Mouse (Mus musculus) neural tube, embryonic 11.5 days (tissue): ENCODE measurements around the gene Phf11d. TPM values are rescaled to one million over a fixed set of nuclear protein-coding genes. Genes with fewer than 3 reads are reported as not detected.
"Not testable (repeated sequence)": the region's sequence is repeated elsewhere in the genome, so short reads cannot be mapped to it uniquely, and the experiment has no call there.

ENCODE experiments used
- ATAC-seq: fragments of 200-750 bp; cut with Nextera tagmentation; 2 replicates; pipeline ENCODE4 v1.8.0; 2017; ENCODE audit warnings: moderate number of reproducible peaks, mild to moderate bottlenecking, moderate TSS enrichment, moderate library complexity; ENCODE audit not compliant: insufficient read depth, low FRiP score, low TSS enrichment
- DNase-seq: peaks from one replicate; pipeline ENCODE4 v3.0.0-alpha.2; 2015; ENCODE audit warnings: low spot score
- H3K27ac ChIP-seq: fragments of 300-500 bp; sonication (generic); 2 replicates; pipeline ENCODE4 v1.5.1; 2014; ENCODE audit warnings: low read depth, mild to moderate bottlenecking, low read length
- H3K27me3 ChIP-seq: fragments of 300-500 bp; sonication (generic); 2 replicates; pipeline ENCODE4 v1.6.1; 2014; ENCODE audit warnings: mild to moderate bottlenecking, low read length, mixed read lengths; ENCODE audit not compliant: control insufficient read depth, insufficient read depth
- H3K36me3 ChIP-seq: fragments of 300-500 bp; sonication (generic); 2 replicates; pipeline ENCODE4 v1.6.1; 2014; ENCODE audit warnings: mild to moderate bottlenecking, low read length, moderate library complexity, mixed read lengths; ENCODE audit not compliant: control insufficient read depth, insufficient read depth
- H3K4me1 ChIP-seq: fragments of 300-500 bp; sonication (generic); 2 replicates; pipeline ENCODE4 v1.6.1; 2014; ENCODE audit warnings: low read length, mixed read lengths; ENCODE audit not compliant: control insufficient read depth, insufficient read depth
- H3K4me2 ChIP-seq: fragments of 300-500 bp; sonication (generic); 2 replicates; pipeline ENCODE4 v1.6.1; 2014; ENCODE audit warnings: low read depth, mild to moderate bottlenecking, moderate library complexity
- H3K4me3 ChIP-seq: fragments of 300-500 bp; sonication (generic); 2 replicates; pipeline ENCODE4 v1.5.1; 2014; ENCODE audit warnings: low read depth, low read length
- H3K9ac ChIP-seq: fragments of 300-500 bp; sonication (generic); 2 replicates; pipeline ENCODE4 v1.6.1; 2014; ENCODE audit warnings: mild to moderate bottlenecking, low read length
- H3K9me3 ChIP-seq: fragments of 300-500 bp; sonication (generic); 2 replicates; pipeline ENCODE4 v1.6.1; 2016; ENCODE audit warnings: low read length; ENCODE audit not compliant: control insufficient read depth
- WGBS: fragments of 180-500 bp; shearing (Covaris S2); extraction: QIAGEN DNeasy Blood & Tissue Kit; methylation state at CpG from one replicate; pipeline ENCODE4 v1.1.7; 2014; 5-methylcytosine and 5-hydroxymethylcytosine counted together
- polyA plus RNA-seq: library from polyadenylated mRNA; unstranded; fragments of >200 nt; fragmentation: Nextera tagmentation; extraction: Ambion mirVana; gene quantifications from 2 replicates; pipeline ENCODE4 v1.2.1, GENCODE M21; 2014

Phf11d gene
- 0.24 and 0.28 TPM in 2 replicates for polyA plus RNA-seq

GRCm38 (mm10) chr14:59365244-59365644 lies at the start of gene Phf11d:
Gene Phf11d, minus strand, starts transcription at chr14:59365470.
- Histone ChIP-seq H3K27me3 (no peaks in the 10 kb centered on the region), H3K4me2 (no peak within 1 kb of the TSS), H3K4me3 (no peak within 1 kb of the TSS), H3K4me1 (no peaks in the 10 kb centered on the region), H3K9me3 (no peaks in the 10 kb centered on the region), H3K9ac (no peak within 1 kb of the TSS), H3K27ac (no peak within 1 kb of the TSS), H3K36me3 (no peaks in the 10 kb centered on the region)
- WGBS: 81% methylated on average over 6 of the region's 6 CpGs
- ATAC-seq (no peak), DNase-seq (no peak)

DNA sequence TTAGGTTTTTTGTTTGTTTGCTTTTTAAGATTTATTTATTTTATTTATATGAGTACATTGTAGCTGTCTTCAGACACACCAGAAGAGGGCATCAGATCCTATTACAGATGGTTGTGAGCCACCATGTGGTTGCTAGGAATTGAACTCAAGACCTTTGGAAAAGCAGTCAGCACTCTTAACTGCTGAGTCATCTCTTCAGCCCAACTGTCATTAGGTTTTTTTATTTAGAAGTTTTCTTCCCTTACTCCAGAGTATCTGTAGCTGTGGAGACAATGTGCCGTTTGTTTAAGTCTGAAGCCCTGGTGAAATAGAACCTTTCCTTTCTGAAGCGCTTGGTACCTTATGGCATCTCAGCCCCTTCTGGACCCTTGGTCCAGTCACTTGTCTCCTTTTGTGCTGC lies 49.7 kb upstream of the Phf11d start:
- H3K27me3 ChIP-seq, H3K27ac ChIP-seq, H3K4me2 ChIP-seq, DNase-seq, H3K9me3 ChIP-seq, H3K36me3 ChIP-seq, ATAC-seq, H3K4me3 ChIP-seq, H3K4me1 ChIP-seq, H3K9ac ChIP-seq: not testable (repeated sequence)
- 98% methylated on average over 2 of the region's 2 CpGs for WGBS

DNA sequence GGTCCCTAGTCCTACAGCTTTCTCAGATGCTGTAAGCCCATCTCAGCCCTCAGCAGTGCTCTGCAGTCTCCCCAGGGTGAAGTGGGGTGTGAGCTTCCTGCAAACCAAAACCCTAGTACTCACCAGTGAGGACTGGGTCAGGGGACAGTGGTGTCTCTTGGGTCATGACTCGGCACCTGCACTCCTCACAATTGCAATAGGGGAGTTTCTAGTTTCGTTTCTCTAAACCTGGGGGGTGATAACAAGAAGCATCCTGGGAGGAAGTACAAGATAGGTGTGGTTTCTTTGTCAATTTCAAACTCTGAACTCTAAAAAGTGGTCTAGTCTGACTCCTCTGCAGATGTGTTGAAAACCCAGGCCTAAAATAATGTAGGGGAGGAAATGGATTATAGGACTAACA lies 31.7 kb upstream of the Phf11d start:
- Histone ChIP-seq H3K36me3 (no peaks in the 10 kb centered on the region), H3K27me3 (no peaks in the 10 kb centered on the region), H3K9ac (no peak overlapping the region), H3K4me2 (no peak overlapping the region), H3K4me1 (no peaks in the 10 kb centered on the region), H3K4me3 (no peak overlapping the region), H3K9me3 (no peaks in the 10 kb centered on the region), H3K27ac (no peak overlapping the region)
- 89% methylated on average over 2 of the region's 2 CpGs for WGBS
- ATAC-seq (no peak), DNase-seq (no peak)

DNA sequence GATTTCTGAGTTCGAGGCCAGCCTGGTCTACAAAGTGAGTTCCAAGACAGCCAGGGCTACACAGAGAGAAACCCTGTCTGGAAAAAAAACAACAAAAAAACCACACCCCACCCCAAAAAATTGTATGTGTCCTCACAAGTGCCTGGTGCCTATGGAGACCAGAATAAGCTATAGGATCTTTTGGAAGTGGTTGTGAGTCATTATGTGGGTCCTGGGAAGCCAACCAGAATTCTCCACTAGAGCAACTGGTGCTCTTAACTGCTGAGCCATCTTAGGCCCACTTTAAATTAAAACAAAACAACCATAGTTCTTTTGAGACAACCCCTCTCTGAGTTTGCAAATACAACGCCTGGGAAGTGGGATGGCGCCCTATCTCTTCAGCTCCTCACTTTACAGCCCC lies 30.0 kb upstream of the Phf11d start, which contains the start of gene Phf11c:
Phf11c (minus strand) TSS at position 101 of the 400 bp plus-strand sequence.
- Histone ChIP-seq H3K36me3 (no peaks in the 10 kb centered on the region), H3K27me3 (no peaks in the 10 kb centered on the region), H3K9me3 (no peaks in the 10 kb centered on the region), H3K4me3 (no peak within 1 kb of the TSS), H3K9ac (no peak within 1 kb of the TSS), H3K27ac (no peak within 1 kb of the TSS), H3K4me1 (no peaks in the 10 kb centered on the region), H3K4me2 (no peak within 1 kb of the TSS)
- no peak for DNase-seq
- WGBS: 84% methylated on average over 3 of the region's 3 CpGs
- ATAC-seq: no peak

- not testable (repeated sequence) for H3K27ac ChIP-seq, H3K27me3 ChIP-seq, H3K9ac ChIP-seq, H3K9me3 ChIP-seq, H3K4me2 ChIP-seq, H3K4me1 ChIP-seq, ATAC-seq, H3K36me3 ChIP-seq, H3K4me3 ChIP-seq, DNase-seq
- 76% methylated on average over 4 of the region's 4 CpGs for WGBS
Observed at GRCm38 (mm10) chr14:59390181-59390580, 24.9 kb upstream of the Phf11d start.

DNA sequence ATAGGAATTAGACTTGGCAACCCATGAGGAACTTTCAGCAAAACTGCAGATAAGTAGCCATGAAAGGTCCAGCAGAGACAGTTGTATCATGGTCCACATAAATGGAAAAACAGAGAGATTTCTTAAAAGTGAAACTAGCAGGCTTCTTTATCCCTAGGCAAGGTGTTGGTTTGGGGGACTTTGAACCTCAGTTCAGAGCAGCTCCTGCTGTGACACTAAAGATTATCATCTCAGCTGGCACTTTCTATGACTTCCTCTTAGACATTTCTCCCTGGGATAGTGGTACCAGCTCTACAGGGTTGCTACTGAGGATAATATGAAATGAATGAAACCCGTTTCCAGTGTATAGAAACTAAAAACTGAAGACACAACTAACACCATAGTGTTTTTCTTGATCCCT lies 24.3 kb upstream of the Phf11d start:
- H3K9ac ChIP-seq: no peak overlapping the region
- DNase-seq (no peak), ATAC-seq (no peak)
- no peak overlapping the region for H3K4me2 ChIP-seq
- no peaks in the 10 kb centered on the region for H3K4me1 ChIP-seq
- H3K27me3 ChIP-seq: no peaks in the 10 kb centered on the region
- WGBS: 78% methylated on average over 1 of the region's 1 CpGs
- no peak overlapping the region for H3K4me3 ChIP-seq
- no peaks in the 10 kb centered on the region for H3K36me3 ChIP-seq
- H3K27ac ChIP-seq: no peak overlapping the region
- no peaks in the 10 kb centered on the region for H3K9me3 ChIP-seq

DNA sequence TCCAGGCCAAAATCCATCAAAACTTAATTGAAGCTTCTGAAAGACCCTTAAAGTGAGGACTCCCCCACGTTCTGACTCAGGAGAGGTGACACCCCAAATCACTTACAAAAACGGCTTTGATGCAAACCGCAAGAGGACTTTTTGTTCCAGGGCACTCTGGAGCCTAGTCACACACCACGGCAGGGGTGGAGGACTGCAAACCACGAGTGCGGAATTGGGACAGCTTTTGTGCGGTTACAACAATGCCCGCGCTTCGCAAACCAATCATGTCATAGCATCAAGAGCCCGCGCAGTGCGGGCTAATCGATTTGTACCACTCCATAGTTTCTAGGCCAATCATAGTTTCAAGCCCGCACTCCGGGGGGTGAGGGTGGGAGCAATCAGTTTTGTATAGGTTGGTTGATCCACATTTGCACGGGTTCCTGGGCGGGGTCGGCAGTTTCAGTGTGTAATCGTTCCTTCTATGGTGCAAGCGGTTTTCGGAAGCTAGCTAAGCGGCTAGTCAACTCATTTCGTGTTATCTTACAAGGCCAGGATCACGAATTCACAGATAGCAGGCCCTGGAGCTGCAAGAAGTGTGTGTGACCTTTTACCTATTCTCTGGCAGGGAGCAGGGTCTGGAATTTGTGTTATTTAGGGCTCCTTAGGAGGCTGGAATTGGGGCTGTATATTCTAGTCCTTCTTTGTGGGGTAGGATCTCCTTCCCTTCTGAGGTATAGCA lies 5.2 kb upstream of the Phf11d start:
- no peak overlapping the region for H3K4me3 ChIP-seq
- 94% methylated on average over 25 of the region's 25 CpGs for WGBS
- no peak overlapping the region for H3K27ac ChIP-seq
- peaks cover 4% of the 10 kb centered on the region; the same call in 1 of the 2 replicates for H3K9me3 ChIP-seq
- no peaks in the 10 kb centered on the region for H3K27me3 ChIP-seq
- DNase-seq (no peak), ATAC-seq (no peak)
- H3K4me1 ChIP-seq: no peaks in the 10 kb centered on the region
- H3K36me3 ChIP-seq: no peaks in the 10 kb centered on the region
- no peak overlapping the region for H3K9ac ChIP-seq
- no peak overlapping the region for H3K4me2 ChIP-seq

DNA sequence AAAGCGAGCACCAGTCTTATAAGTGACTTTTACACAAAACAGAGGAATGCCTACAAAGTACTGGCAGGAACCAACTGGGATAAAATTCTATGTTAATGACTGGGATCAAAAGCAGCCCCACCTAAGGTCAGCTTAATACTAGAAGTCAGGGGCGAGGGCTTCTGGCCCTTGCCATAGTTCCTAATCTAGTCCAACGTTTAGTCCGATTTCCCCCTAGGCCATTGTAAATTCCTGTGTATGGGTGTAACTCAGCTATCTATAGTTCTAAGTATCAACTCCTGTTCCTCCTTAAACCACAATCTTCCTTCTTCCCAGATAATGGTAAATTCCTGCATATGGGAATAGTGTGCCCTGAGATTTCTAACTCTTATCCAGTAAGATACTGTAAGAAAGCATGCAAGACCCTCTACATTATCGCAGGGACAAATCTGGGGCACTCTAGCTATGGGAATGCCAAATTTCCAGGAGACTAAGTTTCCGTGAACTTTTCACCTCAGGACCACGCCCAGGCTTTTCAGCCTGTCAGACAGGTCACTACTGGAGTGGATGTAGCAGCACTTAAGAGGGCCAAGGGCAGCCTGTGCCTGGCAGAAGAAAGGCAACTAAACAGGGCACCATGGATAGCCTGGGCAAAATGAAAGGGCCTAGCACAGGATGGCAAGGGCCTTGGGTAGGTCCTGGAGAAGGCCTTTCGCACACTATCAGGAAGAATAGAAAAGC lies 1.3 kb upstream of the Phf11d start:
- ATAC-seq (no peak), DNase-seq (no peak)
- H3K4me1 ChIP-seq: no peaks in the 10 kb centered on the region
- H3K4me2 ChIP-seq: no peak overlapping the region
- no peak overlapping the region for H3K9ac ChIP-seq
- no peaks in the 10 kb centered on the region for H3K36me3 ChIP-seq
- no peak overlapping the region for H3K27ac ChIP-seq
- H3K9me3 ChIP-seq: peaks cover 4% of the 10 kb centered on the region; the same call in 1 of the 2 replicates
- WGBS: 82% methylated on average over 8 of the region's 8 CpGs
- no peaks in the 10 kb centered on the region for H3K27me3 ChIP-seq
- H3K4me3 ChIP-seq: no peak overlapping the region

DNA sequence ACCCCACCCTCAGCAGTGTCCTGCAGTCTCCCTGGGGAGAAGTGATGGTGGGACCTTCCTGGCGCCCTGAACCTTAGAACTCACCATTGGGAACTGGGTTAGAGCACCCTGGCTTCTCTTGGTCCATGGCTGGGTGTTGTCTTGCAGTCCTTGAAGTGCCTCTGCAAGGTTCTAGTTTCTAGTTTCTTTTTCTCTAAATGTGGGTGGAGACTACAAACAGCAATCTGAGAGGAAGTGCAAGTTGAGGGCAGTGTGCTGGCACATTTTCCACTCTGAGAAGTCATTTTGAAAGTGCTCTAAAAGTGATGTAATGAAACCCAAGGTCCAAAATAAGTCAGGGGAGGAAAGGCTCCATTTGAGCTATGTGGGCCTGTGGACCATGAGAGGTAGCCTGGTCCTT lies 24.1 kb downstream of the Phf11d start, which contains the start of gene Phf11b:
Phf11b (minus strand) TSS at position 163 of the 400 bp plus-strand sequence.
- H3K4me3 ChIP-seq, H3K27me3 ChIP-seq, H3K9ac ChIP-seq, DNase-seq, H3K9me3 ChIP-seq, H3K36me3 ChIP-seq, H3K4me2 ChIP-seq, H3K27ac ChIP-seq, H3K4me1 ChIP-seq, ATAC-seq: not testable (repeated sequence)
- 68% methylated on average over 1 of the region's 1 CpGs for WGBS
